Mouse (Mus musculus) megakaryocyte progenitor cell, adult 5-6 weeks (primary cell): ENCODE measurements around the gene Ppp1r14a. TPM values are rescaled to one million over a fixed set of nuclear protein-coding genes. Genes with fewer than 3 reads are reported as not detected.

Experiments used
- ATAC-seq: replicated peaks from 2 replicates; pipeline ENCODE4 v1.8.0; 2016; ENCODE audit warnings: mild to moderate bottlenecking, moderate TSS enrichment, inconsistent platforms; ENCODE audit not compliant: poor library complexity
- total RNA-seq, 2 experiments: library from RNA; stranded (forward) in 1 of 2; stranded (reverse) in 1 of 2; fragments of 157-497, 149-512 nt in 1 of 2; fragments of 200-1000 nt in 1 of 2; gene quantifications; 2 replicates each; pipeline versions ENCODE4 v1.2.3 to v1.2.4; 2015 to 2017

Gene Ppp1r14a
- total RNA-seq, 2 experiments from 2014 or later: 1.1 TPM; not detected in 1

DNA sequence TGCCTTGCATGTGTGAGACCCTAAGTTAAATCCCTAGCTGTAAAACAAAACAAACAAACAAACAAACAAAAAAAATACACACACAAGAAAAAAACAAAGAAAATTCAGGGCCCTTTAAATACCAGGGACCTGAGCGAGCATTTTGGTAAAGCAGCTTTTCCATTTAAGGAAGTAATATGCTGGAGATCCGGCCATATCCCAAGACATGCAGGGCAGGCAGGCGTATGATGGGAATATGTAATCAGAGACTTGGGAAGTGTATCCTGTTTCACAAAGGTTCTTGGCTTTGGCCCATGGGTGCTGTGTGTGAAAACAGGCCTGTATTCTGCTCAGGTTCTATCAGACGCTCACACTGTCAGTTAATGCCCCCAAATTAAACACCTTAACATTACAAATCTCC lies 11.6 kb upstream of the Ppp1r14a start:
- ATAC-seq: no peak

GRCm38 (mm10) chr7:29279261-29279660 lies 9.8 kb upstream of the Ppp1r14a start:
- no peak for ATAC-seq

DNA sequence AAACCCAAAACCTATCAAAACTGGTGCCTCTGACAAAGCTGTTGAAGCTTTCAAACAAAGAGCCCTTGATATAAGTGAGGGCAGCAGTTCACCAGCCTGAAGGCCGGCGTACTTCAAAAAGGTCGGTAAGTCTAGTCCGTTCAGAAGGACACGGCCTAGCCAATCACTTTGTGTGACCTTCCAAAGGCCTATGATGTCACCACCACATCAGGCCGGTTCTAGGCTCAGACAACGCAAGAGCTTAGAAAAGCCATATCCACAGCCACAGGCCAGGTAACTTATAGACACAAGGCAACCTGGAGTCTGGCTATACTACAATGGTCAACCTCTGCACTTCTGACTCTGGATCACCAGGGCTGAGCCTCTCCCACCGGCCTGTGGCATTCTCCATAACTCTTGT lies 9.2 kb upstream of the Ppp1r14a start:
- no peak for ATAC-seq

- ATAC-seq: peak; percentile 53
Measured at GRCm38 (mm10) chr7:29280801-29281200, 8.3 kb upstream of the Ppp1r14a start.

GRCm38 (mm10) chr7:29281201-29282073 lies 7.7 kb upstream of the Ppp1r14a start, which contains the start of gene Spint2:
Gene Spint2 (minus strand): TSS chr7:29281912.
- peak; percentile 51 for ATAC-seq

DNA sequence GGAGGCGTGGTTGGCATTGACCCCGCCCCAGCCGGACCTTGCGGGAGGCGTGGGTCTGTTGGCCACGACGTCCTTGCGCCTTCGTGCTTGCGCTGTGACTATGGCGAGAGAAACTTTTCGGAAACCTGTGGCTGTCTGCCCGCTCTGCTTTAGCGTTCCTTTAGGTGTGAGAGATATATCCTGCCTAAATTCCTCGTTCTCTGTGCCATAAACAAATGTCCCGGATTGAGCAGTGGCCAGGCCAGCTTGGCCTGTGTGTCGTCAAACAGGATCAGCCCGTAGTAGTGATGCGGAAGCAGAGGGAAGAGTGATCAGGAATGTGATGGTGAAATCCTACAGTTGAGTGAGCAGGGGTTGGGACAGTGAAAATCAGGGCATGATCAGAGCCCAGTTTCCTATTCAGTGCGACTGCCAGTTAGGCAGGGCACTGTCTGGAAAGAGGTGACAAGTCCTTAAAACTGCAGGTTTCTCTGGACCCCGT lies 7.0 kb upstream of the Ppp1r14a start:
- ATAC-seq: peak; percentile 48

DNA sequence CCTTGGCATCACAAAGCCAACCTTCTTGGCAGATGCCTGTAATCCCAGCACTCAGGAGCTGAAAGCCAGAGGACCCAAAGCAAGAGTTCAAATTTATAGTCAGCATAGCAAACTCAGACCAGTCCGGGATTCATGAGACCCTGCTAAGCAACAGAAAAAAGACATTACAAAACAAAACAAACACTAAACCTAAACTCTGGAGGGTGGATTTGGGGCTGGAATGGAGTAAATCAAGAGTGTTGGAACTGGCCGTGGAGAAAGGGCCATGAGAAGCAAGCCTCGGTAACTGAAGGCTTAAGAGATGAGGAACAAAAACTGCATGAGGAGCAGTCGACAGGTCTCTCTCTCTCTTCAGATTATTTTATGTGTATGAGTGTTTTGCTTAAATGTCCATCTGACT lies 5.2 kb upstream of the Ppp1r14a start:
- ATAC-seq: no peak

GRCm38 (mm10) chr7:29284523-29284922 lies 4.6 kb upstream of the Ppp1r14a start:
- ATAC-seq: no peak

DNA sequence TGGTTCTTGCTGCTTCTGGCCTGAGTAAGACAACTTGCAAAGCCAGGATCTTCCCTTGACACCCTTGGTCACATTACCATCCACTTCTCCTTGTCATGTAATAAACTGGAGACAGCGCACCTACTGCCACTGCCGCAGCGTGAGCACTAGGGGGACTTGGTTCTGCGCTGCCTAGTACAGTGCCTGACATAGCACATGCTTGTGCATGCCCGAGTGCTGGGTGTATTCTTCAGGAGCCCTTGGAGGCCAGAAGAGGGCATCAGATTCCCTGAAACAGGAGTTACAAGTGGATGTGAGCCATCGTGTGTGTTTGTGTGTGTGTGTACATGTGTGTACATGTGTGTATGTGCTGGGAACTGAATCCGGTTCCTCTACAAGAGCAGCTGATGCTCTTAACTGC lies 1.6 kb upstream of the Ppp1r14a start:
- ATAC-seq: peak; percentile 26; the same call in 1 of the 2 replicates

- no peak for ATAC-seq
Measured at GRCm38 (mm10) chr7:29288079-29288478, 1.0 kb upstream of the Ppp1r14a start.

DNA sequence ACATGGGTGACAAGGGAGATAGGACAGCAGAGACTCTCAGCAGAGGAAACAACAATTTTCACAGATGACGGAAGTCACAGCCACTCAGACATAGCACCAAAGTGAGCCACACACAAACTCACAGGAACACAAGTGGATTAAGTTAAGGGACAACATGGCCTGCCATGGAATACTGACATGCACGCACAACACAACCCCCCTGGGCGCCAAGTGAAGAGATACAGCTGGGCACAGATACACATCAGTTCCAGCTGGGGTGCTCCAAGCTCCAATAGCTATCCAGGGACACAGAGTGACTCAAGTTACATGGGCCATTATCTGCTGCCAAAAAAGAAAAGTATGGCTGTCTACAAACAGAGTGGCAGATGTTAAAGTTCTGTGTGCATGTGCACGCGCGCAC lies 748 bp downstream of the Ppp1r14a start:
- no peak for ATAC-seq

- no peak for ATAC-seq
Measured at GRCm38 (mm10) chr7:29290691-29291485, 1.8 kb downstream of the Ppp1r14a start.

GRCm38 (mm10) chr7:29291616-29292457 lies 2.7 kb downstream of the Ppp1r14a start:
- no peak for ATAC-seq

GRCm38 (mm10) chr7:29292458-29293098 lies 3.5 kb downstream of the Ppp1r14a start:
- no peak for ATAC-seq

- no peak for ATAC-seq
Measured at GRCm38 (mm10) chr7:29293131-29294065, 4.3 kb downstream of the Ppp1r14a start.

DNA sequence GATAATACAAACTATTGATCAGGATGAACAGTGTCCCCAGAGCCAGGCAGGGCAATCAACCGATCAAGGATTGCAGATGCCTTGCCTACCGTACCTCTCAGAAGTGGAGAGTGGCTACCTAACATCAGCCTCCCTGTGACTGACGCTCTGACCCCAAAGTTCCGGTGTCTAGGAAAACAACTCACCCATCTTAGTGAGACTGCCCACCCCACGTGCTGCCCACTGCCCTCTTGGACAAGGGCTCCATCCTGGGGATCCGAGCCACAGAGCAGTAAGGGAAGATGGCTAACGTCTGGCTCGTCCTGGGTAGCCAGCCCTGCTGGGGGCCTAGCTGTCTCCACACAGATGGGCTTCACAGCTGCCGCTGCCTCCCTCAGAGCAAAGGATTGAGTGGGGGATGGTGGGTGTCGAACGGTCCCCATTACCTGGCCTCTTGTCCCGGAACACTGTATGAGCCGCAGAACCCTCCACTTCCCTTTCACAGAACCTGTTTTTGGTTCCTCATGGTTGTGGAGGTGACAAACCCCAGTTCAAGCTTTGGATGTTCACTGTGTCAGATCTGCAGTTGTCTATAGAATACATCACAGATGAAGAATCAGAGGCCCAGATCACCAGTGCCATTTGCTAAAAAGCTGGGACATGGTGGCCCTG lies 5.1 kb downstream of the Ppp1r14a start:
- ATAC-seq: no peak

DNA sequence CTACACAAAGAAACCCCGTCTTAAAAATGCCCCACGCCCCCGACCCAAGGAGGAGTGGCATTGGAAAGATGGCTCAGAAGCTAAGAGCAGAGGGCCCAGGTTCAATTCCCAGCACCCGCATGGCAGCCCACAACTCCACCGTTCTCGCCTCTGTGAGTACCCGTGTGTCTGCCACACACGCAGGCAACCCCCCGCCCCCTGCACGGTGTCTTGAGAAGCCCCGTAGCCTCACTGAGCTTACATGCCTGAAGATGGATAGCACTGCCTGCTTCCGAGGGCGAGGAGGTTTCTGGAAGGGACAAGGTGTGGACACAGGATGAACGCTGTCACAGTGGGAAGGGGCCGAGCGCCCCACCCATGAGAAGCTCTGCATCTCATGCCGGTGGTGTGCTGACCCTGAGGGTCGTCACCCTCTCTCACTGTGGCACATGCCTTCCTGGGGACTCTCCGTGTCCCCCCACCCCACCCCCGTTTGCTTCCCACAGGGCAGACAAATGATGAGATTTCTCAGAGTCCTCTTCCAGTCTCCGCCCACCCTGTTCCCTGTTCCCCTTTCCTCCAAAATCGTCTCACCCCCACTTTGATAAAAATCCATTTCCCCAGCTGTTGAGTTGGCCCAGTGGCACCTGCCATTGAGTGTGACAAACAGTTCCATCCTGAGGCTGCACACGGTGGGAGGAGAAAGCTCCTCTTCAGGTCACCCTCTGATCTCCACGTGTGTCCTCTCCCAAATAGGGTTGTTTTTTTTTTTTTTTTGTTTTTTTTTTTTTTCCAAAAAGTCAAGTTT lies 6.9 kb downstream of the Ppp1r14a start:
- ATAC-seq: no peak

DNA sequence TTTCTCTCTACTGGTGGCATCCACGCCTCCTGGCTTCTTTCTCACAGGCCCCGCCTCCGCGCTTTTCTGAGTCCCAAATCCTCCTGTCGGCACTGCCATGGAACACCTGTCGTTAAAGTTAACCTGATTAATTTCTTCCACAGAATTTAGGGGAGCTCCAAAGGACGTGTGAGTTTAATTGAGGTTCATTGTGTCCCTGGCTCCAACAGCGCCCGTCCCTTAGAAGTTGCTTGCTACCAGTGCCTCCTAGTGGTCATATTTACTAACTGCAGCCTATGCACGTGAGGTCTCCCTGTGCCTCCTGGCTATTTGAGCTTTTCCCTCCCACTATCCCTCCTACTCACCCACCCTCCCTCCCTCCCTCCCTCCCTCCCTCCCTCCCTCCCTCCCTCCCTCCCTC lies 7.9 kb downstream of the Ppp1r14a start:
- ATAC-seq: peak; percentile 89
